Mouse (Mus musculus) heart, adult 18-20 months (tissue): ENCODE measurements around the gene Prelid3b. TPM values are rescaled to one million over a fixed set of nuclear protein-coding genes. Genes with fewer than 3 reads are reported as not detected.

Experiments
- DNase-seq, 2 experiments: peaks; one replicate each; pipeline ENCODE4 v3.0.0; 2021 to 2022; ENCODE audit warnings: mixed read lengths in 1 of 2
- total RNA-seq, 2 experiments: library from RNA; stranded (reverse); gene quantifications; 2 replicates each; pipeline ENCODE4 v1.2.3; 2021

The Prelid3b gene
- total RNA-seq, 2 experiments from 2014 or later: 55.5 to 60.0 TPM

DNA sequence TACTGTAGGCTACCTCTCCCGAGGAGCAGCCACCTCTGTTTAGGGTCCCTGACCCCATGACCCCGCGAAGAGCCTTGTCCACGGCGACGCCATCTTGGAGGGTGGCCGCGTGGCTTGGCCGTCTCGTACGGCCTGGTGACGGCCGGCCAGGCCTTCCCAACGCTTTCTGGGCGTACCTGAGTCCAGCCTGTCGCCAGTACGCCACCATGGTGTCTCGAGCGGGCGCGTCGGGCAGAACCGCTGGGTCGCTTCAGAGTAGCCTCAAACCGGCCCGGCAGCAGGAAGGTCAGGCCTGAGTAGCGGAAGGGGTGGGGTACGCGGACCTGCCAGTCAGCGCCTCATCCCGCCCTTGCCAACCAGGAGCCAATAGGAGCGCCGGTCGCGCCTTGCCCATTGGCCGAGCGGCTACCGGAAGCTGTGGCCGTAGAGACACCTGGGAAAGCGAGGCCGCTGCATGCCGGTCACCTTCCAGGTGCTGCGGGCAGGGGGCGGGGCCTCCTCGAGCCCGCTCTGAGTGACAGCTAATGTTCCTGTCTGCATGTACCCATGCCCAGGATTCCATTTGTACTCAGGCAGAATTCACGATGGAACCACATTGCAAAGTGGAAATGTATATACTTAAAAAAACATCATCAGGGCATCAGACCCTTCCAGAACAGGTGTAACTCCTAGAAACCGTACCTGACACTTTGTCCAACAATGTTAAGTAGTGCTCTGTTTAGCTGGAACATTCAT lies 8.9 kb downstream of the Prelid3b start, which contains the start of gene Atp5e:
TSS of gene Atp5e (minus strand) at position 317 of the 735 bp plus-strand sequence.
- DNase-seq: peak; percentile 96 to 98

DNA sequence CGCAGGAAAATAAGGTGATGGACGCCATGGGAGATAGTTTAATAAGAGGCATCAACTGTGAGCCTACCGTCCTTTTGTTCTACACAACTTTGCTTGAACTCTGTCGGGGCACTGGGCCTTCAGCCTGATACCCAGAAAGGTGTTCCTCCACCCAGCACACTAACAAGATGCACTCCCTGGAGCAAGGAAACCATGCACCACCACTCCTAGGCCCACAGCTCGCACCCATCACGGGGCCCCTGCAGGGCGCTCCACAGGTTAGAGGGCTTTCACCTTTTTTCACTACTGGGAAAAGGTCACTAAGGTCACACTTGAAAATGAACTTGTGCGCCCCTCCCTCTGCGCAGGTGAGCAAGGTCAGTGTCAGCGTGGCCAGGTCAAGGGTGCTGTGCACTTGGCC lies 9.5 kb downstream of the Prelid3b start:
- peak in 1 of 2 experiments; percentile 55 for DNase-seq

DNA sequence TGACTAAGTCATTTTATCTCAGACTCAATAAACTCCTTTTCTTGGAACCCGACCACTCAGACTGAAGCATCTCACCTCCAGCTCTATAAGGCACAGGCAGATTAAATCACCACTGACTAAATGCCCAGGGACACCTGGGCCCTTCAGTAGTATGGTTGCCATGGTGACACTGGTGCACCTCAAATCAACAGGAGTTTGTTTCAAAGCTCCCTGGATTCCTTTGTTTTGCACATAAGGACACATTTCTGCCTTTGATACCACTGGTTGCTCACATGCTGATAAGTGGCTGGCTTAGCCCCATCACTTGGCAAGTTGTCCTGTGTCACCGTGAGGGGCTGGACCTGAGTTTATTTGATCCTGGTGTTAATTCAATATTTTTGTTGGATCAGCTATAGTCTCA lies 13.5 kb downstream of the Prelid3b start:
- DNase-seq: no peak

DNA sequence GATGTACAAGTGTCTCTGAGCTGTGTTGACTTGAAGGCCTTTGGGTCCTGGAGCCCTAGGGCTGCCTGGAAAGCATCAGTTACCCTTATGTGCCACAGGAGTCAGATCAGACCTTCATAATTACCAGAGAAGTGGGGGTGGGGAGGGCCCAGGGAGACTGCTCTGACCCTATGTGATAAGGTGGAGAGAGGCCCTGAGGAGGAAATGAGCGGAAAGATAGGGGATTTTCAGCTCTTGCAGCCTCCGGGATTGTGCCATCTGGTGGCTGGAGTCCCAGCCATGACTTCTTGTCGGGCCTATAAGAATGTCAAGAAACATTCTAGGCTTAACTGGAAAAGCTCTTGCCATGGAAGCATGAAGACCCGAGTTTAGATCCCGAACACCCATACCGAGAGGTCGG lies 19.2 kb downstream of the Prelid3b start:
- peak in 1 of 2 experiments; percentile 24 for DNase-seq

DNA sequence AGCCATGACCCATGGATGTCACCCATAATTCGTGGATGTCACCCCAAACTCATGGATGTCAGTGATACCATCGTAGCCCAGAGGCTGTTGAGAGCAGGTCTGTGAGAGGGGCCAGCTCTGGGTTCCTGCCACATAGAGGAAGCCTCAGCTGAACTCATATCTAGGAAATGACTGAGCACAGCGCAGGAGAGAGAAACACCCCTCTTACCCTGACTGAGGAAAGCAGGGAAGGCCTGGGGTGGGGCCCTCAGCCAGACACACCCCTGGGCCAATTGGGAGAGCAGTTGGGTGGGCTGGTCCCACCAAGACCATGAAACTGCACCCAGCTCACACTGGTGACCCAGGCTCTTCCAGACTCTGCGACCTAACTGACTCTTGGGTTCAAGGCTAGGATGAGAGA lies 22.5 kb downstream of the Prelid3b start, which contains the start of gene Tubb1:
TSS of gene Tubb1 (plus strand) at position 343 of the 400 bp plus-strand sequence.
- DNase-seq: no peak

DNA sequence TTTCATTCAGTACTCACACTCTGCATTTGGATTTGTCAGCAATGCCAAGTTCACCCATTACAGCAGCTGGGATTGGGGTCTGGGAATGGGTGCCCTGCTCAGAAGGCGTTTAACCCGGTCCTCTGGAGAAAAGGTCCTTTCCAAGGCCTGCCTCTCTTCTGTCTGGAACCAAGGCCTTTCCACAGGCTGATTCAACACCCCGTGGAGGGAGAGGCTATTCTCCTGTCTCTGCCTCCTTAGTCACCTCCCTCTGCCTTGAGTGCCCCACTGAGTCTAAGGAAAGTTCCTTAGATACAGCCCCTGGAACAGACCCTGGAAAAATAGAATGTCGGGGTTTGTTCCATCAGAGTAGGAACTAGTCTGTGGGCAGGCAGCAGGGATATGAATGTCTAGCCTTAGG lies 24.5 kb downstream of the Prelid3b start:
- no peak for DNase-seq

DNA sequence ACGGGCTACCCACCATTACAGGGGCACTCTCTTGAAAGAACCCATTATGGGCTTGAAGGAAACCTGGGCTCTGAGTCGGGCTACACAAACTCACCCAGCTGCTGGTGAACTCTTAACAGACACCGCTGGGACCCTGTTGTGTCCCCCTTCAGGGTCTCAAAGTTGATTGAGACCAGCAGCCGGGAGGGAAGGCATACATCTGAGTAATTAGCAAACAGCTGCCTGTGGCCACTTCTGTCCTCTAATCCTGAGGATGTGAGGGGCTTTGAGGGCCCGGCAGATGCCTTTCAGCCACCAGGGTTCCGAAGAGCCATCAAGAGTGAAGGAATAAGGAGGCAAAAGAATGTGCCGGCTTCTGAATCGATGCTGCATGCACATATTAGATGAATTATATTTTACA lies 26.0 kb downstream of the Prelid3b start:
- no peak for DNase-seq

DNA sequence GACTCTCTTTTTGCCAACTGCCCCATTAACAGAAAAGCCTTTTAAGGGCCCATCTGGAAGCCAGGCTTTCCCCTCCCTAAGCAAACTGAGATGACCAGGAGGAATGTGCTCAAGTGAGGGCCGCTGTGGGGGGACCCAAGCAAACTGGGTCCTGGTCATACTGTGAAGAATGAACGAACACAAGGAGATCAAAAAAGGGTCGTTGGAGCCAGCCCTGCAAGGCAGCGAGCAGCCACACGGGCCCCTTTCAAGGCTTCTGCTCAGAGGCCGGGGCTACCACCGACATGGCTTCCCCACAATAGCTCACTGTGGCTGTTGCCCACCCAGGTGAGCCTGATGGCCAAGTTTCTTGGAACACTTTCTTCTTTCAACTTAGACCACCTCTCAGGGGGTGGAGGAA lies 26.4 kb downstream of the Prelid3b start:
- DNase-seq: no peak

DNA sequence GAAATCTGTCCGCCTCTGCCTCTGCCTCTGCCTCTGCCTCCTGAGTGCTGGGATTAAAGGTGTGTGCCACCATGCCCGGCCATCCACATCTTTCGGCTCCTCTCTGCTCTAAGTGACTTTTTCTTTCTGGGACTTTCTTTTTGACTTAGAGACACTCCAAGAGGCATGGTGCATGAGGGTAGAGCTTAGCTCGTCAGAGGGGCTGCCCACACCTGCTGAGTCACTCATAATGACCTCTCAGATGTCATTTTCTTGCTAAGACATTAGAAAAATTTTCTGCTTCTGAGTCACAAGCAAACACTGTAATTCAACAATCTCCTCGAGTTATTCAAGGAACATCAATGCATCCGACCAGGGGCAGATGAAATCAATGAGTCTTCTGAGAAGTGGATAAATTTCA lies 27.9 kb downstream of the Prelid3b start:
- DNase-seq: no peak

DNA sequence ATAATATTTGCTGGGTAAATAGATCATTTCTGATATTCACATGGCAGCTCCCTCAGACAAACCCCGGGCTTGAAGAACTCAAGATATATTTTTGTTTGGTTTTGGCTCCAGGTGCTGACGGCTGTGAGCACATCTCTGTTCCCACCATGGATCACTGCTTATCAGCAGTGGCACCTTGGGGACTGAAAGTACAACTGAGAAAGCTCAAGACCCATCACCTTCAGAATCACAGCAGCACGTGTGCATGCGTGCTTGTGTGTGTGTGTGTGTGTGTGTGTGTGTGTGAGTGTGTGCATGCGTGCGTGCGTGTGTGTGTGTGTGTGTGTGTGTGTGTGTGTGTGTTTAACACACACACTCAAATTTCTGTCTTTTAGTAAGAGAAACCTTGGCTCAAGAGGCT lies 28.5 kb downstream of the Prelid3b start:
- DNase-seq: no peak

DNA sequence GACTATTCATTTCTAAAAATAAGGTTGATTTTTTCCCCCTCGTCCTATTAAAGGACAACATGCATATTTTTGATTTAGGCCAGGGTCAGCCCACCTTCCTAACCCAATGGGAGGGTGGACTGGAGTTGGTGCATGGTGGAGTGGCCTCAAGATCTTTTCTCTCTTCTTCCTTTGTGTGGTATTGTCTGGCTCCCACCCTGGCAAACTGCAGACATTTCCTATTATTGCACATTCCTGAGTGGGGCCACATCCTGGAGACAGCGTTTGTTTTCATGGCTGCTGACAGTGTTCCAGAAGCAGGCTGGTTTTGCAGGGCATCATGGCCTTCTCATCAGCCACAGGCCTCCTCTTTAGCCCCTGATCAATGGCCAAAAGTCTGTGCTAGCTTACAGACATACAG lies 29.8 kb downstream of the Prelid3b start:
- DNase-seq: no peak

DNA sequence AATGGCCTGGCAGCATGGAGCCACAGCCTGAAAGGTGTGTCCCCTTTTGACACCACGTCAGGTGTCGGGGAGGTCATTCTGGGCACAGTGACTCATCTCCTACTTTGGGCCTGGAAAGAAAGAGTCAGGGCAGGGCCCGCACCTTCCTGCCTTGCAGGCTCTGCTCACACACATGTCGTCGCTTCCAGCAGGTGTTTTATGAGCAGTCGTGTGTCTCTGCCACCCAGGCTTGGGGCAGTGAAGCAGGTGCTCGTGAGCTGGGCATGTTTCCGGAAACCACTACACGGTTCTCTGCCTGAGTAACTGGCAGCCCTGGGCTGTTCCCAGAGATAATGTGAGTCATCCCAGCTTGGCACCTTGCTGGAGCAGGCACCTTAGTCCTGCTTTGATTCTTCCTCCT lies 30.4 kb downstream of the Prelid3b start:
- no peak for DNase-seq

DNA sequence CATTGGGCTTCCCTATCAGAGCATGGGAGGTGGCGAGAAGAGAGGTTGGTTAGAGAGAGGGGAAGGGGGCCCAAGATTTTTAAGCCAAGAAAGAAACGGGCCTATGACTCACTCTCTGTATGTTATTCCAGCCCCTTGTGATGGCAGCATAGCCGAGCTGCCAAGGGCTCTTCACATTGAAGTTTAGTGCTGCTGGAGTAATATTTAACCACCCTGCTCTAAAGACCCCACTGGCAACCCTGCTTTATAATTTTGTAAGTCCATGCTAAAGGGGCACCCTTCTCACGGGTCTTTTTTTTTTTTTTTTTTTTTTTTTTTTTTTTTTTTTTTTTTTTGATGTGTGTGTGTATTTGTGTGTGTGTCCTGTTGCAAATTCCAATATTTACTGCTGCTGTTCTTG lies 31.0 kb downstream of the Prelid3b start:
- no peak for DNase-seq

DNA sequence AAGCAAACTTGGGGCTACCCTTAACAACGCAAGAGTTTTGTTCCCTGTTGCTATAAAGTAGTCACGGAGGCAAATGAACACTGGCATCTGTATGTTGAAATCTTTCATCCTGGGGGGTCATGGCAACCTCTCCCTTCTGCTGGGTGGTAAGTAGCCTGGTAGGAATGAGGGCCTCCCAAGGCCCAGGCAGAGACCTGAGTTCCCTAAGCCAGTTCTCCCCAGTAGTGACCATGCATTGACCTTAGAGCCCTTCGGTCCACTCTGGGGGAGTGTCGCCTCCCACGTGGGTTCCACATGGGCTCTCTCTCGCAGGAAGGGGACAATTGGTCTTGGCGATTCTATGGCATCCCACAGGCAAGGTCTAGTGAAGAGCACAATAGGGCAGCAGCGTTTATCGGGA lies 32.9 kb downstream of the Prelid3b start:
- DNase-seq: no peak

DNA sequence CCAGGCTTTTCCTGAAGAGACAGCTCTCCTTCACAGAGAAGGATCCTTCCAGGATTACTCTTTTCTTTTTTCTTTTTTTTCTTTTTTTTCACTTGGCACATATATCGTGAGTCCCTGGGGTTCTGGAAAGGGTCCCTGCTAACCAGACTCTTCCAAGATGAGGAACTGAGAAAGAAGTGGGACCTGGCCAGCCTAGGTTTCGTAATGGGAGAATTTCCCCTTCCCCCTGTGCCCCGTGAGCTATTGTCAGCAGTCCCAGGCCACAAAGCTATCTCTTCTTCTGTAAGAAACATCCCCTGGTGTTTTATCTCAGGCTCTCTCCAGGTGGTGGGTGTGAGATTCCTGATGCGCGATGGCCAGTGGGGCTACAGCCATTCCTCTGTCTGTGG lies 33.4 kb downstream of the Prelid3b start:
- DNase-seq: peak in 1 of 2 experiments; percentile 60

DNA sequence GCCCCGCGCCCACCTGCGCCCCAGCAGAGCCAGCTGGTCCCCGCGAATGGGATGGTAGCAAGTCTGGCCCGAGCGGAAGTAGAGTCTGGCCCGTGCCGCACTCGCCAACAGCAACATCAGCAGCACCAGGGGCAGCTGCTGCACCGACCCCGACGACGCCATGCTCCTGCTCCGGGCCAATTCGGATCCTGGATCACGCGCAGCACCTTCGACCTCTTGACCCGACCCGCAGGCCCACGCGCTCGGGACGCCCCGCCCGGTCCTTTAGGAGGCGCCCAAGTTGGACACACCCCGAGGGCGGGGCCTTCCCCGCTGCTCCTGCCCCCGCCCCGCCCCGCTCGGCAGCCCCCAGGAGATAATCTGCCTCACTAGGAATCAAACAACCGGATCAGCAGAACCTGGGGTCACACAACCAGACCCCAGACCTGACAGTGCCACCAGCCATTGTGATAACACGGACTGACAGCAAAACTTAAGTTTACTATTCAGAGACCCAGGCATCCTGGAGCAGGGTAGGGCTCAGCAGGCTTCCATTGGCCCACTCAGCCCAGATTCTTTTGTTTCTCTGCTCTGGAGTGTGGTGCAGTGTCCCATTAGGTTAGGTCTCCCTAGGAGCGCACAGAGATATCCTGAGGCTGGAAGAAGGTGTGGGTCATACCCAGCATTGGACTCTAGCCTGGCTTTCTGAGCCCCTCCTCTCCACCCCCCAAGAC lies 34.0 kb downstream of the Prelid3b start, which contains the start of gene Ctsz:
TSS of gene Ctsz (minus strand) at position 303 of the 713 bp plus-strand sequence.
- DNase-seq: peak; percentile 85 to 86

DNA sequence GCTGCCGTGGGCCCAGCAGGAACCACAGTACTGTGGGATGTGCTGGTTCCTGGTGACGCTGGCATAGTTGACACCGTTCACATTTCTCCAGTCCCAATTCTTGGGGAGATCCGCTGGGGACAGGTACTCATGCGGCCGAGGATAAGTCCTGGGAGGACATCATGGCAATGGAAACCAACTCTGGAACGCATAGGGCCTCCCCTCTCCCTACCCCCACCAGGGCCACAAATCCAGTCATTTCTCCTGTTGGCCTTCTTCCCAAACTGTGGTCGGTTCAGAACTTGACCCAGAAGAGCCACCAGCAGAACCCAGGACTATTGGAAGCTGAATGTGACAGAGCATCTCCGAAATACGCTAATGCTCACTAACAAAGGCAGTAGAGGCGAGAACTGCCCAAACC lies 34.7 kb downstream of the Prelid3b start:
- DNase-seq: no peak

DNA sequence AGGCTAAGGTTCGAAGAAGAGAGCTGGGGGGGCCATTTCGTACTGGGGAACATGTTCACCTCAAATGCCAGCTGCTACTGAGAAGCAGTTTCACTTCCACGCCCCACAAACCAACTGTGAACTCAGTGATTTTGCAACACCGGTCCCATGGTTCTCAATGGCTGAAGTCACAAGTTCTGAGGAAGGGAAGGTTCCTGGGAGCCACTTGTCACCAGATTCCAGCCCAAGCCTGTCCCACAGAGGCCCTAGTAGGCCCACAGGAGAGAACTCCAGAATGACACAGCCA lies 35.2 kb downstream of the Prelid3b start:
- peak; percentile 38 to 78 for DNase-seq

DNA sequence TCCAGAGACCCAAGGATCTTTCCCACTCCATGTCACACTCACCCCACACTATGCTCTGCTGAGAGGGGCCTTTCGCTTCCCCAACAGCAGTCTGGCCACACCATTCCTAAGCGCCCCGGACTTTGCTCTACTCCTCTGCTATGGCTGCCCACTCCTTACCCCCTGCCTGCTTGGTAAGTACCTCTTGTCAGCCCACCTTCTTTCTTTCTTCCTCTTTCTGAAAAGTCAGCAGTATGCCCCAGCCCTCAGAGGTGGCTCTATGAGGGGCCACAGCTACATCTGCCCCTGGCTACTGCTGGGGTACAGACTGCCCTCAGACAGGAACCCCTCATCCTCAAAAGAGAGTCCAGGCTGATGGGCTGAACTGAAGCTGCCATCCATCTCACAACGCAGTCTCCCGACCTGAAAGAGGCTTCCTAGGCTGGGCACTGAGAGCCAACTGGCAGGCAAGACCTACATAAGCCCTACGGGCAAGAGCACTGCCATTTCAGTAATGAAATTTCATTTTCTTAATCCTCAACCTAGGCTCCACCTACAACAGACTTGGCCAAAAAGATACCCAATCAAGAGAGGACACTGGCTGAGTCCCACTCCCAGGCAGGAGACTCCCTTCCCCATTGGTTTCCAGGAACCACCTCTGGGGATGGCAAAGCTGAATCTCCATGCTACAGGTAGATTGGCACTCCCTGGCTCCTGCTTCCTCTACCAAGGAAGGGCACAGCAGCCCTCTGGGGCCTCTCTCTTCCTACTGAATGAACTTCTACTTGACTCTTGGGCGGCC lies 35.8 kb downstream of the Prelid3b start:
- no peak for DNase-seq

DNA sequence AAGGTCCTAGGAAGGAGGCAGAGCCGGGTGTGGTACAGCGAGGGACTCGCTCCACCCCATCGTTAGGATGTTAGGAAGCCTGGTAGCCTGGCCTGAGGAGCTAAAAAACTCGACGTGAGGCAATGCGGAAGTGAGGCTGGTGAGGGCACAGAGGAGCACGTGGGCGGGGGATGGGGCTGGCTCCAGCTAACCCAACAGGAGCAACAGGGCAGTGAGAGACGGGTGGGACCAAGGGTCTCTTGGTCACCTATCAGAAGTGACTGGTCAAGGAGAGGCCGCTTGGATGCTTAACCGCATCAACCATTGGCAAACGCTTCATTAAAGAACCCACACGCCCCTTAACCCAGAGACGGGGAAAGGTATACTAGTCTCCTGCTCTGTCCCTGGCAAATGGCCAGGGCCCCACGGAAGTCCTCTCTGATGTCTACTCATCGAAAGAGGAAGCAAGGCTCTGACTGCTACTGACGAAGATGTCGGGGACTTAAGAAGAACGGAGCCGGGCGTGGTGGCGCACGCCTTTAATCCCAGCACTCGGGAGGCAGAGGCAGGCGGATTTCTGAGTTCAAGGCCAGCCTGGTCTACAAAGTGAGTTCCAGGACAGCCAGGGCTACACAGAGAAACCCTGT lies 36.7 kb downstream of the Prelid3b start:
- DNase-seq: peak; percentile 33 to 59

DNA sequence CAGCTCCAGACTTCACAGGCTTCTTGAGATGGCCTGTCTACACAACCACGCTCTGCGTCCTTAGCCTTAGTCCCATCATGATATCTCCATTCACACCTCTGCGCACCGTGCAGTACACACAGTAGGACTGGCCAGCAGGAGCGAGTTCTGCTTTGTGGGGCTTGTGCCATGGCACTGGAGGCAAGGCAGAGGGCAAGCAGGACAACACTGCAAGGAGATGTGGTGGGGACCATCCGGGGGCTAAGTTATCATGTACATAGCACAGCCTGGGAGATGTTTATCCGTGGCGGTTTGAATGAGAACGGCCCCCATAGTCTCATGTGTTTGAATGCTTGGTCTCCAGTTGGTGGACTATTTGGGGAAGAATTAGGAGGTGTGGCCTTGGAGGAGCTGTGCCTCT lies 37.9 kb downstream of the Prelid3b start:
- DNase-seq: no peak

DNA sequence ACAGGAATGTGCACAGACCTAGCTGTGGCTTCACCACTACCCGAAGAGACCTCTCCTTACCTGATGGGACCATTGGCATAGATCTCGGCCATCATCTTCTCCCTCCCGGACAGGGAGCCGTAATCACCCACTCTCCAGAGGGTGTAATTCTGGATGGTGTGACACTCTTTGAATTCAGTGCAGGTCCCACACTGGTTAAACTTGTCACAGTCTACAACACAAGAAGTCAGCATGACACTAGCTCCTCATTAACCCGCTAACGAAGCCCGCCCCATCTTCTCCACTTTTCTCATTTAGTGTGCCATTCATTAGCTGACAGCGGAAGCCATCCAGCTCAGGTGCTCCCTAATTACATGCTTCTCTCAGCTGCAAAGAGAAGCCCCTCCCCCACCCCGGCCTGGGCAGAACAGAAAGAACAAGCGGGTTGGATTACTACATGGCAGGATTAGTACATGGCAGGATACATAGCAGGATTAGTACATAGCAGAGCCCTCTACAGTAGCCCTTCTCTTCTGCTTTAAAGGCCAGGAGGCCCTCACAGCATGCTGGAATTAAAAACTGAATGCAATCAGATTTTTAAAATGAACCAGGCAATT lies 43.8 kb downstream of the Prelid3b start:
- no peak for DNase-seq
